Mouse (Mus musculus) embryonic facial prominence, embryonic 14.5 days (tissue): ENCODE measurements at regions not wholly inside any gene's neighbourhood (a gene's known extent, or its start where the extent isn't known, plus 50 kb on each side); places are given as distances from the start of the nearest gene placed in this dataset.

Experiments
- ATAC-seq: fragments of 200-750 bp; cut with Nextera tagmentation; 2 replicates; pipeline ENCODE4 v1.8.0; 2017; ENCODE audit warnings: low read depth, moderate number of reproducible peaks, moderate TSS enrichment
- DNase-seq: peaks from one replicate; pipeline ENCODE4 v3.0.0-alpha.2; 2015; ENCODE audit warnings: low spot score
- H3K27ac ChIP-seq: fragments of 300-500 bp; sonication (generic); replicated peaks from 2 replicates; pipeline ENCODE4 v1.5.1; 2014; ENCODE audit warnings: low read depth, mild to moderate bottlenecking, low read length, moderate library complexity
- H3K27me3 ChIP-seq: fragments of 300-500 bp; sonication (generic); replicated peaks from 2 replicates; pipeline ENCODE4 v1.6.1; 2014; ENCODE audit warnings: low read length; ENCODE audit not compliant: control insufficient read depth, insufficient read depth
- H3K36me3 ChIP-seq: fragments of 300-500 bp; sonication (generic); 2 replicates; pipeline ENCODE4 v1.6.1; 2014; ENCODE audit warnings: low read length, mixed read lengths; ENCODE audit not compliant: control insufficient read depth, insufficient read depth
- H3K4me1 ChIP-seq: fragments of 300-500 bp; sonication (generic); 2 replicates; pipeline ENCODE4 v1.6.1; 2014; ENCODE audit warnings: antibody characterized with exemption, low read length; ENCODE audit not compliant: control insufficient read depth, insufficient read depth
- H3K4me2 ChIP-seq: fragments of 300-500 bp; sonication (generic); 2 replicates; pipeline ENCODE4 v1.6.1; 2014; ENCODE audit warnings: low read depth, mild to moderate bottlenecking, low read length, moderate library complexity, mixed read lengths
- H3K4me3 ChIP-seq: fragments of 300-500 bp; sonication (generic); 2 replicates; pipeline ENCODE4 v1.5.1; 2014; ENCODE audit warnings: low read depth, mild to moderate bottlenecking, low read length
- H3K9ac ChIP-seq: fragments of 300-500 bp; sonication (generic); 2 replicates; pipeline ENCODE4 v1.6.1; 2014; ENCODE audit warnings: low read depth, mild to moderate bottlenecking, low read length, moderate library complexity, mixed read lengths
- H3K9me3 ChIP-seq: fragments of 300-500 bp; sonication (generic); 2 replicates; pipeline ENCODE4 v1.6.1; 2016; ENCODE audit warnings: low read length; ENCODE audit not compliant: control insufficient read depth
- WGBS: fragments of 180-500 bp; shearing (Covaris S2); extraction: QIAGEN DNeasy Blood & Tissue Kit; methylation state at CpG from one replicate; pipeline ENCODE4 v1.1.7; 2014; 5-methylcytosine and 5-hydroxymethylcytosine counted together

DNA sequence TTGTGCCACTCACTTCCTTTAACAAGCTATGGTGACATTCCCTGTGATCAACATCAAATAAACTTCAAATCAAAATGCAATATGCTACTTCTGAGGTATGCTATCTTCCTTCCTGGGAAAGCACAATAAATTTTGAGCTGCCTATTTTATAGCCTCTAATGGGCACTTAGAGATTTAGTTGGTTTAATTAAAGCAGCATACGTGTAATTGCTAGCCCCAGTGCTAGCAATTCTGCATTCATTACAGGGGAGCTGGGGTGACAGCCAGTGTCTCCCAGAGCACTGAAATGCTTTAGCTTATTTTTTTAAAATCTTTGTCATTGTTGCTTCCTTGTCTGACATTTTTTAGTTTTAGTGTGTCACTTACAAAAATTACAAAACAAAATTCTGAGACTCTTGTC lies 355.8 kb downstream of the Rnd3 start:
- H3K4me1 ChIP-seq, result 0 out of 2 replicates have a peak, but pooled peaks cover 4% of the 10 kb centered on the region
- no peak overlapping the region for H3K4me3 ChIP-seq
- no peaks in the 10 kb centered on the region for H3K27me3 ChIP-seq
- no peak overlapping the region for H3K4me2 ChIP-seq
- 67% methylated on average over 1 of the region's 1 CpGs for WGBS
- DNase-seq (no peak), ATAC-seq (no peak)
- H3K9ac ChIP-seq, result no peak overlapping the region
- no peaks in the 10 kb centered on the region for H3K36me3 ChIP-seq
- no peak overlapping the region for H3K27ac ChIP-seq
- peaks cover 6% of the 10 kb centered on the region for H3K9me3 ChIP-seq

- WGBS, result 29% methylated on average over 4 of the region's 4 CpGs
- Histone ChIP-seq H3K27ac (peak overlapping the region; percentile 39), H3K4me2 (peak overlapping the region; percentile 28; the same call in 1 of the 2 replicates)
These were observed 359.8 kb downstream of the Rnd3 start for GRCm38 (mm10) chr2:50789051-50789651.

DNA sequence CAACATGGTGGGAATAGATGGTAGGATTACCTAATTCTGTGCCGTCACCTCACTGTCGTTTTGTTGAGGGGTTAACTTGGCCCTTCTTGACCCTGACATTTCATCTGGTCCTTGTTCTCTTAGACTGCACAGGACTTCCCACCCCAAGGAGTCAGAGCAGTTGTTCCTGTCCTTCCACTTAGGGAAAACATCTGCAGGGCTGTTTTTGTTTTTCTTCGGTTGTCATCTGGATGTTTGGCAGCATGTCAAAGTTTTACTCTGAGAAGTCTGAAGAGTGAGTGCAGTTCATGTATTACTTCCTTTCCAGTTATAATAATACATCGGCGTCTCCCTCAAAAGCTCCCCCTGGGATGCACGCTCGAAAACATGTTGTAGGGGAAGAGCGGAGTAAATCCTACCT lies 376.8 kb downstream of the Rnd3 start:
- Histone ChIP-seq H3K4me3 (no peak overlapping the region), H3K4me2 (peak overlapping the region; percentile 15; the same call in 1 of the 2 replicates), H3K27ac (no peak overlapping the region), H3K27me3 (no peaks in the 10 kb centered on the region), H3K9me3 (no peaks in the 10 kb centered on the region), H3K4me1 (no peaks in the 10 kb centered on the region), H3K9ac (no peak overlapping the region), H3K36me3 (no peaks in the 10 kb centered on the region)
- DNase-seq (peak; percentile 89), ATAC-seq (peak; percentile 60)
- 27% methylated on average over 8 of the region's 8 CpGs for WGBS

More at GRCm38 (mm10) chr2:50789051-50789651, 359.8 kb downstream of the Rnd3 start:
- H3K9ac ChIP-seq, result no peak overlapping the region
- ATAC-seq (no peak), DNase-seq (peak; percentile 61)
- H3K4me3 ChIP-seq, result no peak overlapping the region
- H3K9me3 ChIP-seq, result peaks cover 6% of the 10 kb centered on the region
- H3K27me3 ChIP-seq, result no peaks in the 10 kb centered on the region
- no peaks in the 10 kb centered on the region for H3K36me3 ChIP-seq
- 0 out of 2 replicates have a peak, but pooled peaks cover 4% of the 10 kb centered on the region for H3K4me1 ChIP-seq

GRCm38 (mm10) chr2:50759016-50759415 lies 389.9 kb downstream of the Rnd3 start:
- Histone ChIP-seq H3K27me3 (no peaks in the 10 kb centered on the region), H3K4me3 (no peak overlapping the region), H3K9ac (no peak overlapping the region), H3K9me3 (no peaks in the 10 kb centered on the region), H3K27ac (no peak overlapping the region), H3K4me2 (no peak overlapping the region), H3K4me1 (no peaks in the 10 kb centered on the region), H3K36me3 (no peaks in the 10 kb centered on the region)
- DNase-seq (no peak), ATAC-seq (no peak)
- 89% methylated on average over 2 of the region's 2 CpGs for WGBS

GRCm38 (mm10) chr2:50757837-50758541 lies 390.9 kb downstream of the Rnd3 start:
- no peak for ATAC-seq
- Histone ChIP-seq H3K4me1 (no peaks in the 10 kb centered on the region), H3K36me3 (no peaks in the 10 kb centered on the region), H3K9ac (no peak overlapping the region), H3K27me3 (no peaks in the 10 kb centered on the region), H3K9me3 (no peaks in the 10 kb centered on the region), H3K4me3 (no peak overlapping the region), H3K27ac (no peak overlapping the region), H3K4me2 (no peak overlapping the region)
- peak; percentile 18 for DNase-seq
- WGBS, result 83% methylated on average over 21 of the region's 21 CpGs

DNA sequence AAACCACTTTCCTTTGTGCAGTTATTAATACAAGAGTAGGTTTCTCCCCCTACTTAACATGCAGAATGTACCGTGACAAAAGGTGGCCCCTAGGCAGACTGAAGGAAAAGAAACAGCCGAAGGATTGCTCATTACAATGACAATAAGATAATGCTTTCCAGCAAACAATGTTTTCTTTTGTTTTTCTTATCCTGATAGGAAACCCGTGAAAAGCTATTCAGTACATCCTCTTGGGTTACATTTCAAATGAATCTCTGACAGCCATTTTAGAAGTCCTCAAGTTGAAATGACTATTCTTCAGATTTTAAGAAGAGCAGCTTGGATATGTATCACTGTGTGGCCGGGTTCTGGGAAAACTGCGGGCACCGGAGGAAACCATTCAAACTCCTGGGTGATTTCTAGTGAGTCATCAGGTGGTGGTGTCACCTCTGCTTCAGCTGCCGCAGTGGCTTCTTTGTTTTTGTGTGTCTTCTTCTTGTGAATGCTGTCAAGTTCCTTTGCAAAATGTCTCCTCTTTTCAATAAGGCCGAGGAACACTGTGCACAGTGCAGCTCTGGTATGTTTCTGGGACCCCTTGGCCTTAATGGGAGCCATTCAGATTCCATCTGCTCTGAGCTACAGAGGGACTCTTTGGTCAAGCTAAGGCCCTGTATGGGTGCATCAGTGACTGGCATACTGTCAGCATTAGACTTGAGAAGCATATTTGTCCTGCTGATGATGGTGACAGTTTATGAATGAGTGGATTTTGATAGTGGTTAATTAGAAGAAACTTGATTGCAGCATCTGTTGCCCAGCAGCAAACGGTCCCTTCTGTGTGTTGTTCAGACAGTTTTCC lies 393.1 kb downstream of the Rnd3 start:
- H3K9me3 ChIP-seq, result no peaks in the 10 kb centered on the region
- H3K4me2 ChIP-seq, result no peak overlapping the region
- H3K4me1 ChIP-seq, result no peaks in the 10 kb centered on the region
- WGBS, result 53% methylated on average over 9 of the region's 9 CpGs
- no peak overlapping the region for H3K9ac ChIP-seq
- H3K27me3 ChIP-seq, result no peaks in the 10 kb centered on the region
- DNase-seq (no peak), ATAC-seq (no peak)
- no peak overlapping the region for H3K4me3 ChIP-seq
- H3K27ac ChIP-seq, result no peak overlapping the region
- H3K36me3 ChIP-seq, result no peaks in the 10 kb centered on the region

DNA sequence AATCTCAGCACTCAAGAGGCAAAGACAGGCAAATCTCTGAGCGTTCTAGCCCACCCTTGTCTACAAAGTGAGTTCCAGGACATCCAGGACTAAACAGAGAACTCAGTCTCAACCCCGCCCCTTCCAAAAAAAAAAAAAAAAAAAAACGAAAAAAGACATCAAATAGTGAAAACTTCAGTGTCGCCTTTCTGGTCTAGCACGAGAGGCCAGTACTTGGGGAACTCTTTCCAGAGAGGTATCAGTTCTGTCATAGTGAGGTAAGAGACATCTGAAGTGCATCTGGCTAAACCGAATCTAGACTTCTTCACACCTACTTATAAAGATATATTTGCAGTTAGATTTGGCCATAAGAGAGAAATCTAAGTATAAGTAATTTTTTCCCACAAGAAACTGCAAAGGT lies 393.8 kb downstream of the Rnd3 start:
- no peak overlapping the region for H3K4me2 ChIP-seq
- WGBS, result 71% methylated on average over 6 of the region's 6 CpGs
- no peak for DNase-seq

GRCm38 (mm10) chr2:50752408-50752807 lies 396.5 kb downstream of the Rnd3 start:
- Histone ChIP-seq H3K9ac (no peak overlapping the region), H3K27ac (no peak overlapping the region), H3K36me3 (no peaks in the 10 kb centered on the region), H3K9me3 (no peaks in the 10 kb centered on the region), H3K4me2 (no peak overlapping the region), H3K4me1 (no peaks in the 10 kb centered on the region), H3K27me3 (no peaks in the 10 kb centered on the region), H3K4me3 (no peak overlapping the region)
- ATAC-seq, result no peak
- 53% methylated on average over 9 of the region's 9 CpGs for WGBS
- DNase-seq, result no peak

More for the DNA sequence above, 393.8 kb downstream of the Rnd3 start:
- Histone ChIP-seq H3K27me3 (no peaks in the 10 kb centered on the region), H3K4me3 (no peak overlapping the region), H3K27ac (no peak overlapping the region), H3K9me3 (no peaks in the 10 kb centered on the region), H3K36me3 (no peaks in the 10 kb centered on the region), H3K9ac (no peak overlapping the region), H3K4me1 (no peaks in the 10 kb centered on the region)
- ATAC-seq, result no peak
